Mouse (Mus musculus) limb, embryonic 15.5 days (tissue): Measurements from ENCODE around the gene Nt5c3b. TPM values are rescaled to one million over a fixed set of nuclear protein-coding genes. Genes with fewer than 3 reads are reported as not detected.

Source experiments
- ATAC-seq: fragments of 200-750 bp; cut with Nextera tagmentation; 2 replicates; pipeline ENCODE4 v1.8.0; 2017; ENCODE audit warnings: low read depth, moderate TSS enrichment; ENCODE audit not compliant: insufficient number of reproducible peaks, low FRiP score, low TSS enrichment
- H3K27ac ChIP-seq: fragments of 300-500 bp; sonication (generic); 2 replicates; pipeline ENCODE4 v1.5.1; 2015; ENCODE audit warnings: moderate library complexity, mild to moderate bottlenecking, inconsistent platforms
- H3K27me3 ChIP-seq: fragments of 300-500 bp; sonication (generic); 2 replicates; pipeline ENCODE4 v1.6.1; 2015; ENCODE audit warnings: inconsistent platforms
- H3K36me3 ChIP-seq: fragments of 300-500 bp; sonication (generic); 2 replicates; pipeline ENCODE4 v1.6.1; 2015; ENCODE audit warnings: inconsistent platforms
- H3K4me1 ChIP-seq: fragments of 300-500 bp; sonication (generic); 2 replicates; pipeline ENCODE4 v1.6.1; 2015; ENCODE audit warnings: inconsistent platforms
- H3K4me2 ChIP-seq: fragments of 300-500 bp; sonication (generic); 2 replicates; pipeline ENCODE4 v1.6.1; 2015; ENCODE audit warnings: mild to moderate bottlenecking, inconsistent platforms
- H3K4me3 ChIP-seq: fragments of 300-500 bp; sonication (generic); 2 replicates; pipeline ENCODE4 v1.5.1; 2015; ENCODE audit warnings: mild to moderate bottlenecking, inconsistent platforms
- H3K9ac ChIP-seq: fragments of 300-500 bp; sonication (generic); 2 replicates; pipeline ENCODE4 v1.6.1; 2015; ENCODE audit warnings: inconsistent platforms
- H3K9me3 ChIP-seq: fragments of 300-500 bp; sonication (generic); 2 replicates; pipeline ENCODE4 v1.6.1; 2016; ENCODE audit warnings: inconsistent platforms
- WGBS: fragments of 180-500 bp; shearing (Covaris S2); methylation state at CpG from one replicate; pipeline ENCODE4 v1.1.7; 2015; 5-methylcytosine and 5-hydroxymethylcytosine counted together
- polyA plus RNA-seq: library from polyadenylated mRNA; unstranded; fragments of >200 nt; fragmentation: Nextera tagmentation; extraction: Ambion mirVana; gene quantifications from 2 replicates; pipeline ENCODE4 v1.2.1, GENCODE M21; 2015

Nt5c3b gene
- polyA plus RNA-seq, 1 experiment from 2014 or later = 141 TPM

DNA sequence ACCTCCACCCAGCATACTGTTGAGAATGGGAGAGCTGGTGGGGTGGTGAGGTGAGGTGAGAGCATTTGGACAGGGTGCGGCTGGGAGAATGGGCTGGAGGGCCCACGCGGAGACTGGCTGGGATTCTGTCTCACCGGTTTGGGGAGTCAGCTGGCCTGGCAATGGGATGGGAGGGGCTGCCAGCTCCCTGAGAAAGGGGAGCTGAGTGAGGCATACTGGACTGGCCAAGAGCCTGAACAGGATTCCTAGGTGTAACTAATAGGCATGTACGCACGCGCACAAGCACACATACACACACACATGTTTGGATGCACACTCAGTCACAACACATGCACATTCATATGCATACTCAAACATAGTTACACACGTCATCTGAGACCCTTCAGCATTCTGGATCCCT lies 35.3 kb downstream of the Nt5c3b start:
- no peak for ATAC-seq
- H3K36me3 ChIP-seq = peaks cover 35% of the 10 kb centered on the region

DNA sequence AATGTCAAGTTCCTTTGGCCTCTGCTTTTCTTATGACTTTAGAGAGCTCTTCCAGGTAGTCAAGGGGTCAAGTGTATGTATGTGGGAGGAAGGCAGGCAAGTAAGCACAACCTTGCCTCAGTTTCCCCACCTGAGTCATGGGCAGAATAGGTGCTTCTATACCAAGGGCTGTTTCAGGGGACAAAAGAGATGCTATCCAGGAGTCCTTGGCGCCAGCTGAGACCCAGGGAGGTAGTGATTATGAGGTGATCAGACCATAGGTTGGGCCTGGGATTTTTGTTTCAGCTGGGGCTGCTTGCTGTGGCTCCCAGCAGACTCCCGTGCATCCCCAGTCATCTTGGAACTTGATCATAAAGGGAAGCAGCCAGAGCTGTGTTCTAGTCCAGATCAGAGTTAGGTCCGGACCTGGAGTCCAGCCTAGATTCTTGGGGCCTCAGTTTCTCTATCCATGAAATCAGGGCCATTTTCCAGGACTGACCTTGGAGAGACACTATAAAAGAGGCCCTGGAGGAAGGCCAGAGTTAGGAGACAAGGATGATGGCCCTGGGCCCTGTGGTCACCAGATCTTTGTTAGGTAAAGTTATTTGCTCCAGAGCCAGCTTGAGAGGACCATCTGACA lies 37.0 kb downstream of the Nt5c3b start:
- Histone ChIP-seq H3K4me2 (no peak overlapping the region), H3K27ac (no peak overlapping the region), H3K4me1 (peaks cover 24% of the 10 kb centered on the region), H3K36me3 (peaks cover 22% of the 10 kb centered on the region), H3K27me3 (no peaks in the 10 kb centered on the region), H3K9me3 (no peaks in the 10 kb centered on the region), H3K4me3 (no peak overlapping the region), H3K9ac (no peak overlapping the region)
- 80% methylated on average over 3 of the region's 3 CpGs for WGBS
- no peak for ATAC-seq

More for the DNA sequence above, 35.3 kb downstream of the Nt5c3b start:
- H3K4me3 ChIP-seq = no peak overlapping the region
- H3K27me3 ChIP-seq = no peaks in the 10 kb centered on the region
- H3K9me3 ChIP-seq = no peaks in the 10 kb centered on the region
- H3K9ac ChIP-seq = no peak overlapping the region
- 67% methylated on average over 8 of the region's 8 CpGs for WGBS
- peak overlapping the region; percentile 54 for H3K27ac ChIP-seq
- peaks cover 26% of the 10 kb centered on the region for H3K4me1 ChIP-seq
- H3K4me2 ChIP-seq = no peak overlapping the region

DNA sequence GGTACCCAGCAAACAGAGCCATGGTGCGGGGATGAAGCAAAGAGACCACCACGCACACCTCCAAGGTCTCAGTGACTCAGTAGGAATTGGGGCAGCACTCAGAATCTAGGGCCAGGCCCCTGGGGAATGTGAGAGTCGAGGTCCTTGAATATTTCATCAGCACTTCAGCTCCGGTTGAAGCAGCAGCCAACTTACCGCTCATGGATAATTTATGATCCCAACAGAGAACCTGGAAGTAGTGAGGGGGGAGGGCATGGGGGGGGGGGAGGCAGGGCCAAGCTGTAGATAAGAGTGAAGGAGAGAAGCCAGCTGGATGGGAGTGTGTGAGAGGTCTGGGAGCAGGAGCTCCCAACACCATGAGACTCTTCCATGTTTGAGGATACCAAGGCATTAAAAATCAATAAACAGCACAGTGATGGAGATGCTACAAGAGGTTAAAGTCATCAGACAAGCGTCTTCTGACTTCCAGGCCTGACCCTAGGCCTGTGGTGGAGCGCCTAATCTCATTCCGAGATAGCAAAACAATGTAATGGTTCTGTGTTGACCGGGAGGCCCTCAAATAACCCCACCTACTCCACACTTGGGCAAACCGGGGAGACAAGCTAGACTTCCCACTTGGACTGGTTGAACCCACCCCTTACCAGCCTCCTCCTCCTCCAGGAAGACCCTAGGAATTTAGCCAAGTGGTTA lies 38.0 kb downstream of the Nt5c3b start:
- Histone ChIP-seq H3K4me2 (no peak overlapping the region), H3K4me1 (peaks cover 26% of the 10 kb centered on the region), H3K27ac (peak overlapping the region; percentile 64), H3K27me3 (no peaks in the 10 kb centered on the region), H3K9ac (no peak overlapping the region), H3K9me3 (no peaks in the 10 kb centered on the region), H3K36me3 (peaks cover 15% of the 10 kb centered on the region), H3K4me3 (no peak overlapping the region)
- WGBS = 66% methylated on average over 10 of the region's 10 CpGs
- no peak for ATAC-seq

DNA sequence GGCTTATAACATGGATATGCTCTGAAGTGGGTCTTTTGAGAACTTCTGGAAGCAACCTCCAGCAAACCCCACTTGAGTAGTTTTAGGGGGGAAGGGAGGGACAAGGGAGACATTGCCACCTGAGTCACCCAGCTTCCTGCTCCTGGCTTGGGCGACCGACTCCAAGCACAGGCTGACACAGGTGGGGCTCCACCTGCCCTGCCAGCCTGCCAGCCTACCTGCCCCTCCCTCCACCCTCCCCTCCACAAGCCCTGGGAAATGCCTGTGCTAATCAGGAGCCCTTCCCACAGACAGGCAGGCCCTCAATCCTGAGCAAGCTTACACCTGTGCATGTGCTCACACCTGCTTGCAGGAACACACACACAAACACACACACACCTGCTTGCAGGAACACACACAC lies 38.9 kb downstream of the Nt5c3b start:
- no peak for ATAC-seq
- Histone ChIP-seq H3K36me3 (peaks cover 8% of the 10 kb centered on the region), H3K9ac (no peak overlapping the region), H3K27ac (no peak overlapping the region), H3K9me3 (no peaks in the 10 kb centered on the region), H3K4me3 (no peak overlapping the region), H3K4me1 (peaks cover 26% of the 10 kb centered on the region), H3K4me2 (no peak overlapping the region), H3K27me3 (no peaks in the 10 kb centered on the region)
- 68% methylated on average over 2 of the region's 2 CpGs for WGBS

DNA sequence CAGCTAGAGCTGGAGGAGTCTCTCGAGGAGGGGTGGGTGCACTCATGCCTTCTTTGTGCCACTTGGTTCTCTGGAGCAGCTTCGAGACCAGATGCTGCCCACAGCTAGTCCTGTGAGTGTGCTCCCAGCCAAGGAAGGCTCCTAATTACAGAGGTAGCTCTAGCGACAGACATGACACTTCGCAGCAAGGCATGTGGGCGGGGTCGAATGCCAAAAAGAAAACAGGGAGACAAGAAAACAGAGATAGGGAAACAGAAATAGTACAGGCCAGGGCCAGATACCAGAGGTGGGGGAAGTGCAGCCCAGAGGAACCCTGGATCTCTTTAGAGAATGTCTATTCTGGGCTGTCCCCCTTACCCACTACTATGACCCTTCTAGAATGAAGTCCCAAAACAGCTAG lies 39.4 kb downstream of the Nt5c3b start:
- WGBS = 27% methylated on average over 6 of the region's 6 CpGs
- Histone ChIP-seq H3K4me1 (peaks cover 29% of the 10 kb centered on the region), H3K4me3 (no peak overlapping the region), H3K9ac (no peak overlapping the region), H3K4me2 (no peak overlapping the region), H3K27me3 (no peaks in the 10 kb centered on the region), H3K9me3 (no peaks in the 10 kb centered on the region), H3K27ac (0 out of 2 replicates have a peak overlapping the region, but pooled peaks have one; percentile 38), H3K36me3 (peaks cover 6% of the 10 kb centered on the region)
- no peak for ATAC-seq

DNA sequence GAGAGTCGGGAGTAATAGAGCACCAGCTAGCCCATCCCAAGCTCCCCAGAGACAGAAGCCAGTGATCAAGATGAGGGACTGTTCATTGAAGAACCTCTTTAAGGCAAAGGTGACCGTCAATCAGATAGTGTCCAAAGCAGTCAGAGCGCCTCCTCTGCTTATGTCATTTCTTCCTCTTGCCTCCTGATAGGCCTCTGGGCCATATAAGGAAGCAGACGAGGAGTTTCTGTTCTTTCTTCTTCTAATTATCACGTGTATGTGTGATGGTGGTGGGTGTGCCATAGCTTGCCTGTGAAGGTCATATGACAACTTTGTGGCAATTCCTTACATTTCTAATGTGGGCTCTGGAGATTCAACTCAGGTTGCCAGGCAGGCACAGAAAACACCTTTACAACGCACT lies 40.8 kb downstream of the Nt5c3b start:
- H3K9me3 ChIP-seq = no peaks in the 10 kb centered on the region
- H3K36me3 ChIP-seq = no peaks in the 10 kb centered on the region
- H3K27me3 ChIP-seq = no peaks in the 10 kb centered on the region
- H3K27ac ChIP-seq = no peak overlapping the region
- H3K4me1 ChIP-seq = peaks cover 38% of the 10 kb centered on the region
- H3K9ac ChIP-seq = no peak overlapping the region
- no peak for ATAC-seq
- no peak overlapping the region for H3K4me3 ChIP-seq
- 58% methylated on average over 6 of the region's 6 CpGs for WGBS
- H3K4me2 ChIP-seq = no peak overlapping the region

DNA sequence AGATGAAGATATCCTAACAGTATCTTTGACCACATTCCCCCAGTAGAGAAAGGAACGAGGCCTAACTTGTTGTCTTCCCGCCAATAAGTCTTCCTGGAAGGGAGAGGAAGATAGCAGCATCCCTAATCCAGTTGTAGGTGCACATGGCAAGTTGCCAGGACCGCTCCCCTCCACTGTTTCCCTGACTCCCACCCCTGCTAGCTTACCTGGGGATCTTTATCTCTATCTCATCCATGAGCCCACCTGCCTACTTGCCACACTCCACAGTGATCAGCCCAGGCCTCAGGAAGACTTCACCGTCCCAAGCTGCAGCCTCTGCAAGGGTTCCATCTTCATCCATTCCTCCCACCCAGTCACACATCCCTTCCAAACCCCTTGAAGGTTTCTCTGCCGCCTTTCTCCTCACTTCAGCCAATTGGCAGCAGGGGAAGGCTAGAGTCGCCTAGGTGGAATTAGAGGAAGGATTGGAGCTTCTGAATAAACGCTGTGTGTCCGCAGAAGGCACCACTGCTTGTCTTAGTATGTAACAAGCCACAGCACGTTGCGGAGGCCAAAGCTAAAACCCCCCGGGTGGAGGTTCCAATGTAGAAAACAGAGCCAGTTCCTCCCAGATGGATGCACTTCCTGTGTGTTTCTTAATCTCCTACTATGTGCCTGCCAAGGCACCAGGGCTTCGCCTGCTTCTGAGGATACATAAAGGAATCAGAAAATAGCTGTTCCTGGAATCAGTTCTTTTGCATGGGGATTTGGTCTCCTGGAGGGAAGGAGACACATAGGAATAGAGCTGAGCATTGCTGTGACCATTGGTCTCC lies 41.7 kb downstream of the Nt5c3b start:
- Histone ChIP-seq H3K36me3 (no peaks in the 10 kb centered on the region), H3K27me3 (no peaks in the 10 kb centered on the region), H3K4me2 (no peak overlapping the region), H3K27ac (peak overlapping the region; percentile 55), H3K4me3 (no peak overlapping the region), H3K9me3 (no peaks in the 10 kb centered on the region), H3K4me1 (peaks cover 47% of the 10 kb centered on the region), H3K9ac (no peak overlapping the region)
- 64% methylated on average over 12 of the region's 12 CpGs for WGBS
- no peak for ATAC-seq

DNA sequence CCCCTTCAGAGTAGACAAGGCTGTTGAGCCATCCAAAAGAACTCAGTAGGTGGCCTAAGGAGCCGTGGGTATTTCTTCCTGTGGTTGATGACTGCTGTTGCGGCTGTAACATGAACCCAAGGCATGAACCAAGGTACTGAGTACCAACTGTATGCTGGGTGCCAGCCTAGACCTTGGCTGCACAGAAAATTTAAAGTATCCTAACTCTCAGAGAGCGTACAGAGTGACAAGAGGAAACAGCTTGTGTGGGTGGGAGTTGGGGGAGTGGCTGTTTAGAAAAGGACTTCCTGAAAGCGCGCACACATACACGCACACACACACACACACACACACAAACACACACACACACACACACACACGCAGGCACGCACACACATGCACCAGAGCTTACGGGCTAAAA lies 42.3 kb downstream of the Nt5c3b start:
- peaks cover 53% of the 10 kb centered on the region for H3K4me1 ChIP-seq

DNA sequence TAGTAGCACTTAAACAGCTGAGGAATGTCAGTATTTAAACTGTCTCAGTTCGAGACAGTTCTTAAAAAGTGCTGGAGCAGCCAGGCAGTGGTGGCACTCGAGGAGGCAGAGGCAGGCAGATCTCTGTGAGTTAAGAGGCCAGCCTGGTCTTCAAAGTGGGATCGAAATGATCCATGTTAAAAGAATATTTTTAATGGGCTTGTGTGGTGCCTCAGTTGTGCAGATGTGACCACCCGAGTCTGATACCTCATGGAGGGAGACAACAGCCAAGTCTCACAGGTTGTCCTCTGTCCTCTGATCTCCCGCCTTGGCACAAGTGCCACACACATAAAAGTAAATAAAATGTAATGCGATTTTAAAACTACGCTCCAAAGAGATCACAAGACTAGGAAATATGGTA lies 43.1 kb downstream of the Nt5c3b start:
- WGBS = 91% methylated on average over 7 of the region's 7 CpGs
- H3K4me3 ChIP-seq = no peak overlapping the region
- H3K27ac ChIP-seq = 0 out of 2 replicates have a peak overlapping the region, but pooled peaks have one; percentile 43

More for the DNA sequence above, 42.3 kb downstream of the Nt5c3b start:
- Histone ChIP-seq H3K27ac (peak overlapping the region; percentile 57), H3K4me2 (no peak overlapping the region), H3K4me3 (no peak overlapping the region), H3K9ac (no peak overlapping the region), H3K9me3 (no peaks in the 10 kb centered on the region), H3K27me3 (no peaks in the 10 kb centered on the region), H3K36me3 (no peaks in the 10 kb centered on the region)
- WGBS = 65% methylated on average over 9 of the region's 9 CpGs
- no peak for ATAC-seq

DNA sequence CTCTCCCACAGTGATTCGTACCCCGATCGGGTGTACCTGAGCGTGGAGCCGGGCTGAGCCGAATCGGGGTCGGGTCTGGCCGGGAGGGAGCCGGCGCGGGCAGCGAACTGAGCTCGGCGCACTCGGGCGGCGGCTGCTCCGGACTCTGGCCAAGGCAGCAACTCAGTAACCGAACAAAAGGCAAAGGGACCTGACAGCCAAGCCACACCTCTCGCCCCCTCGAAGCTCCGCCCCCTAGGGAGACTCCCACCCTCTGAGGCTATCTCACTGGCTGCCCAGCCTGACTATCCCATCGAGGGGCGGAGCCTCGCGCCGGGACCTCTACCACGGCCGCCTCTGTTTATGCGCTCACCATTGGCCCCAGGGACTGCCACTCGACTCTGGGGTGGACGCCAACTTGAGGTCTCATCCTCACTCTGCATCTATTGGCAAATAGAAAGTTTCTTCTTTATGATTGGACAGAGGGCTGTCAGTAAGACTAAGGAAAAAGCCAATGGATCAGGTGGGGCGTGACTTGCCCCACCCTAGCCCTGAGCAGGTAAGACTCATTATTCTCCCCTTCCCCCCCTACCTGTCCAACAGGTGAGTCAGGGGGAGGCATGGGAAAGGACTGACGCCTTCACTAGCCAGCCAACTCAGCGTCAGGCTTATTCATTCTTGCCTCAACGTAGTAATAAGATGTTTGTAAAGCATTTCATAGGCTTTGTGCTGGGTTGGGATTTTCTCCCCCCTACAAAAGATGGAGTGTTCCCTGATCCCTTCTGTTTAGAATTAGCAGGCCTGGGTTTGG lies 43.8 kb downstream of the Nt5c3b start, which contains the start of gene Jup:
TSS of gene Jup (minus strand) at position 164 of the 790 bp plus-strand sequence.
- WGBS = 2% methylated on average over 37 of the region's 37 CpGs
- ATAC-seq = peak; percentile 94
- Histone ChIP-seq H3K9ac (peak within 1 kb of the TSS; percentile 68), H3K27me3 (no peaks in the 10 kb centered on the region), H3K9me3 (no peaks in the 10 kb centered on the region), H3K27ac (peak within 1 kb of the TSS; percentile 85), H3K36me3 (no peaks in the 10 kb centered on the region), H3K4me1 (peaks cover 59% of the 10 kb centered on the region), H3K4me2 (peak within 1 kb of the TSS; percentile 83), H3K4me3 (peak within 1 kb of the TSS; percentile 75)

More for the DNA sequence above, 43.1 kb downstream of the Nt5c3b start:
- H3K9me3 ChIP-seq = no peaks in the 10 kb centered on the region
- no peak for ATAC-seq
- H3K9ac ChIP-seq = no peak overlapping the region
- H3K4me1 ChIP-seq = peaks cover 55% of the 10 kb centered on the region
- H3K27me3 ChIP-seq = no peaks in the 10 kb centered on the region
- no peak overlapping the region for H3K4me2 ChIP-seq
- H3K36me3 ChIP-seq = no peaks in the 10 kb centered on the region

DNA sequence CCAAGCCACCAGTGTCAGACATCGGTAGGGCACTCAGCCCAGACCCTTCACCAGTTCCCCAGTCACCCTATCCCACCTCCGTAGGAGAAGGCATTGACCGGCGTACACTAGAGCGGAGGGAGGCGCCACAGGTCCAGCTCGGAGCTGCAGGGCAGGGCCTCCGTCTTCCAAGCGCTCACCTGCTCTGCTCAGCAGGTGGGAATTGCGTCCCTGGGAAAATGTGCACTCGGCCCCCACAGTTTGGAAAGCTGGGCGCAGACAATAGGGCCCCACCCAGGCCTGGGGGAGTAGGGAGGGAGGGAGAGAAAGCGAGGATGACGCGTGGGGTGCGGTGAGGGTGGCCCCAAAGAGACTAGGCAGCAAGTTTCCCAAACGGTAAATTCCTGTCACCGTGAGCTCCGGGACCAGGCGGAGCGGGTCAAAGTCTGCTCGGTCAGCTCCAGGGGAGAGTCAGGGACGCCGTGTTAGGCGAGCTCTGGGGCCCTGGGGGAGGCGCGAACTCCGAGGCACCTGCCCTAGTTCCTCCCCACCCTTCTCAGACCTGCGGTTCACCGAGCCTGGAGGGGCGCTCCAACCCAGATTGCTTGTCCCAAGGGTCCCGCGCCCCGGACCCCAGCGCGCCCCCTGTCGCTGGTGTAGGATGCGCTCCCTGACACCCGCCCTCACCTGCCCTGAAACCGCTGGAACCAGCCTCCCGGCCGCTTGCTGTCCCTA lies 44.6 kb downstream of the Nt5c3b start:
- Histone ChIP-seq H3K4me3 (peak overlapping the region; percentile 75), H3K4me2 (peak overlapping the region; percentile 83), H3K27ac (peak overlapping the region; percentile 85), H3K4me1 (peaks cover 54% of the 10 kb centered on the region), H3K9me3 (no peaks in the 10 kb centered on the region), H3K9ac (peak overlapping the region; percentile 68), H3K27me3 (no peaks in the 10 kb centered on the region), H3K36me3 (no peaks in the 10 kb centered on the region)
- peak; percentile 21 for ATAC-seq
- WGBS = 2% methylated on average over 42 of the region's 42 CpGs
